Mouse (Mus musculus) forelimb bud, embryonic 11.5 days (tissue): ENCODE measurements around the gene Pitpna.
A peak's percentile ranks its signal among the peaks of the same experiment; 100 is the strongest.
"Not testable (repeated sequence)": the region's sequence is repeated elsewhere in the genome, so short reads cannot be mapped to it uniquely, and the experiment has no call there.

Source experiments
- DNase-seq: peaks from one replicate; pipeline ENCODE4 v3.0.0-alpha.2; 2012; ENCODE audit warnings: low read depth, low spot score

Pitpna gene

GRCm38 (mm10) chr11:75588285-75588941 is 516 bp downstream of the Pitpna start:
- peak; percentile 7 for DNase-seq

GRCm38 (mm10) chr11:75592612-75593011 is 4.7 kb downstream of the Pitpna start:
- no peak for DNase-seq

GRCm38 (mm10) chr11:75594431-75594830 is 6.5 kb downstream of the Pitpna start:
- no peak for DNase-seq

- DNase-seq, result no peak
Measured at GRCm38 (mm10) chr11:75595404-75595803, 7.5 kb downstream of the Pitpna start.

GRCm38 (mm10) chr11:75595816-75596215 is 7.9 kb downstream of the Pitpna start:
- no peak for DNase-seq

GRCm38 (mm10) chr11:75596726-75597255 is 8.9 kb downstream of the Pitpna start:
- DNase-seq, result no peak

- DNase-seq, result no peak
Measured at GRCm38 (mm10) chr11:75598004-75598403, 10.1 kb downstream of the Pitpna start.

- DNase-seq, result not testable (repeated sequence)
Measured at GRCm38 (mm10) chr11:75599802-75600201, 11.9 kb downstream of the Pitpna start.

GRCm38 (mm10) chr11:75604826-75605225 is 16.9 kb downstream of the Pitpna start:
- DNase-seq, result no peak

- DNase-seq, result no peak
Measured at GRCm38 (mm10) chr11:75605318-75605717, 17.4 kb downstream of the Pitpna start.

- DNase-seq, result no peak
Measured at GRCm38 (mm10) chr11:75608776-75609175, 20.9 kb downstream of the Pitpna start.

GRCm38 (mm10) chr11:75610021-75610420 is 22.1 kb downstream of the Pitpna start:
- DNase-seq, result no peak

GRCm38 (mm10) chr11:75614769-75615168 is 26.9 kb downstream of the Pitpna start:
- DNase-seq, result no peak

GRCm38 (mm10) chr11:75615556-75615955 is 27.7 kb downstream of the Pitpna start:
- DNase-seq, result no peak

GRCm38 (mm10) chr11:75619133-75619532 is 31.2 kb downstream of the Pitpna start:
- DNase-seq, result no peak

- DNase-seq, result no peak
Measured at GRCm38 (mm10) chr11:75620136-75620780, 32.4 kb downstream of the Pitpna start.

- no peak for DNase-seq
Measured at GRCm38 (mm10) chr11:75621426-75621825, 33.5 kb downstream of the Pitpna start.

- DNase-seq, result no peak
Measured at GRCm38 (mm10) chr11:75622588-75623329, 34.9 kb downstream of the Pitpna start.

GRCm38 (mm10) chr11:75624102-75624554 is 36.2 kb downstream of the Pitpna start:
- DNase-seq, result no peak

- DNase-seq, result no peak
Measured at GRCm38 (mm10) chr11:75625820-75626219, 37.9 kb downstream of the Pitpna start.

- no peak for DNase-seq
Measured at GRCm38 (mm10) chr11:75630098-75630497, 42.2 kb downstream of the Pitpna start.

- peak; percentile 95 for DNase-seq
Measured at GRCm38 (mm10) chr11:75630645-75631229, 42.8 kb downstream of the Pitpna start, which contains the start of gene Inpp5k. TSS of gene Inpp5k (plus strand) at chr11:75630988.
